Mouse (Mus musculus): ENCODE results near the gene Ryr1.

- no peak for TF ChIP-seq POLR2A (IDR thresholded peaks at IDR 0.05; ENCODE audit: borderline replicate concordance, low read depth, low read length)
- no peak for TF ChIP-seq CTCF (IDR thresholded peaks at IDR 0.05; ENCODE audit: low read depth, low read length)
Observed at GRCm38 (mm10) chr7:29039985-29040661, 84.9 kb downstream of the Ryr1 start.

Data from bone marrow macrophage, adult 2 months (primary cell).